Mouse (Mus musculus) neural tube, postnatal 0 days (tissue): Measurements from ENCODE around the gene Gm11116. TPM values are rescaled to one million over a fixed set of nuclear protein-coding genes. Genes with fewer than 3 reads are reported as not detected.

Experiments
- polyA plus RNA-seq: library from polyadenylated mRNA; unstranded; fragments of >200 nt; fragmentation: Nextera tagmentation; extraction: Ambion mirVana; gene quantifications from 2 replicates; pipeline ENCODE4 v1.2.1, GENCODE M21; 2015

Gm11116 gene
- polyA plus RNA-seq = not detected in 2 replicates

DNA sequence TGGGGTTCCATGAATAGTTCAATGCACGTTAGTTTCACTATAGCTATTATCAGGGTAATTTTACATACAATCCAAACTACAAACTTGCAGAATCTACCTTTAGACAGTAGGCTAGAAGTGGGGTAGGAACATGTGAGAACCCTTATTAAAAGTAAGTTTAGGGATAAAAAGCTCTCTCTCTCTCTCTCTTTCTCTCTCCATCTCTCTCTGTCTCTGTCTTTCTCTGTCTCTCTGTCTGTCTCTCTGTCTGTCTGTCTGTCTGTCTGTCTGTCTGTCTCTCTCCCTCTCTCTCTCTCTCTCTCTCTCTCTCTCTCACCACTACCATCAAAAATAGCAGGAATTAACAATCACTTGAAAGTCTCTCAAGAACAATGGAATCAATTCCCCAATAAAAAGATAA lies at the start of gene Gm11116:
TSS of gene Gm11116 (minus strand) at position 101 of the 400 bp plus-strand sequence.

GRCm38 (mm10) chr5:88153999-88154398 lies 42.7 kb upstream of the Gm11116 start, which contains the start of gene Gm11115:
Gene Gm11115 (minus strand): TSS chr5:88154099.

GRCm38 (mm10) chr5:88086256-88086655 lies 25.1 kb downstream of the Gm11116 start, which contains the start of gene Smr2:
Gene Smr2 (plus strand): TSS chr5:88086556.

Other genes starting within 250 kb of the Gm11116 start
- gene Odam, start 226.5 kb downstream of the Gm11116 start, polyA plus RNA-seq = not detected in 2 replicates
- gene Csn3, start 186.0 kb downstream of the Gm11116 start, polyA plus RNA-seq = 0.47 TPM in 1 of 2 replicates, not detected in the other
- gene 2310003L06Rik, start 142.1 kb downstream of the Gm11116 start, polyA plus RNA-seq = 0.22 TPM in 1 of 2 replicates, not detected in the other
- 0.61 TPM in 1 of 2 replicates, not detected in the other for gene Gm28434, start 142.0 kb downstream of the Gm11116 start, polyA plus RNA-seq
- gene Cabs1, start 132.1 kb downstream of the Gm11116 start, polyA plus RNA-seq = not detected in 2 replicates
- 0.32 and 0.39 TPM in 2 replicates for gene Smr3a, start 109.0 kb downstream of the Gm11116 start, polyA plus RNA-seq
- gene Smr2, start 25.0 kb downstream of the Gm11116 start, polyA plus RNA-seq = not detected in 2 replicates
- not detected in 2 replicates for gene Gm11115, start 42.6 kb upstream of the Gm11116 start, polyA plus RNA-seq
- gene Gm7714, start 157.4 kb upstream of the Gm11116 start, polyA plus RNA-seq = not detected in 2 replicates
- not detected in 2 replicates for gene Prol1, start 205.8 kb upstream of the Gm11116 start, polyA plus RNA-seq